Mouse (Mus musculus) small intestine, adult 10 weeks (tissue): ENCODE results near the gene Mllt11. TPM values are rescaled to one million over a fixed set of nuclear protein-coding genes. Genes with fewer than 3 reads are reported as not detected.

ENCODE experiments used
- polyA plus RNA-seq: library from polyadenylated mRNA; stranded (reverse); fragments of 350-450 nt; fragmentation: Illumina TruSeq; extraction: RNeasy Lipid Tissue Mini Kit (QIAGEN cat#74804); gene quantifications from one replicate; pipeline ENCODE4 v1.2.3, GENCODE M21; 2014; ENCODE audit warnings: low replicate concordance

Mllt11 gene
- polyA plus RNA-seq, result 47.6 TPM

GRCm38 (mm10) chr3:95231298-95232221 lies at the start of gene Mllt11:
Gene Mllt11 (minus strand): TSS chr3:95232171.

GRCm38 (mm10) chr3:95281216-95282126 lies 49.5 kb upstream of the Mllt11 start, which contains the start of the genes Mindy1 and Prune1:
Gene Mindy1 (plus strand): TSS chr3:95281345.
Gene Prune1 (minus strand): TSS chr3:95282076.

GRCm38 (mm10) chr3:95250783-95251424 lies 18.9 kb upstream of the Mllt11 start, which contains the start of gene Bnipl:
Gene Bnipl (minus strand): TSS chr3:95251193.

GRCm38 (mm10) chr3:95241498-95241897 lies 9.5 kb upstream of the Mllt11 start, which contains the start of gene Gm128:
Gene Gm128 (minus strand): TSS chr3:95241598.

GRCm38 (mm10) chr3:95228148-95228893 lies 3.6 kb downstream of the Mllt11 start, which contains the start of gene Cdc42se1:
Gene Cdc42se1 (plus strand): TSS chr3:95228732.

GRCm38 (mm10) chr3:95217255-95218134 lies 14.5 kb downstream of the Mllt11 start, which contains the start of gene Gabpb2:
Gene Gabpb2 (minus strand): TSS chr3:95217916.

Other genes starting within 250 kb of the Mllt11 start
- gene Zfp687, start 216.7 kb downstream of the Mllt11 start, polyA plus RNA-seq, result 4.2 TPM
- 5.5 TPM for gene Psmd4, start 189.6 kb downstream of the Mllt11 start, polyA plus RNA-seq
- 13.7 TPM for gene Pip5k1a, start 125.2 kb downstream of the Mllt11 start, polyA plus RNA-seq
- gene Vps72, start 121.1 kb downstream of the Mllt11 start, polyA plus RNA-seq, result 13.3 TPM
- not detected for gene Tmod4, start 107.7 kb downstream of the Mllt11 start, polyA plus RNA-seq
- gene Scnm1, start 98.2 kb downstream of the Mllt11 start, polyA plus RNA-seq, result 15.3 TPM
- 1.7 TPM for gene Lysmd1, start 98.1 kb downstream of the Mllt11 start, polyA plus RNA-seq
- gene Tnfaip8l2, start 89.8 kb downstream of the Mllt11 start, polyA plus RNA-seq, result not detected
- not detected for gene Sema6c, start 71.7 kb downstream of the Mllt11 start, polyA plus RNA-seq
- gene Gabpb2, start 14.3 kb downstream of the Mllt11 start, polyA plus RNA-seq, result 28.0 TPM
- 14.9 TPM for gene Cdc42se1, start 3.4 kb downstream of the Mllt11 start, polyA plus RNA-seq
- not detected for gene Gm128, start 9.4 kb upstream of the Mllt11 start, polyA plus RNA-seq
- gene Bnipl, start 19.0 kb upstream of the Mllt11 start, polyA plus RNA-seq, result not detected
- gene Mindy1, start 49.2 kb upstream of the Mllt11 start, polyA plus RNA-seq, result 44.0 TPM
- 4.0 TPM for gene Prune1, start 49.9 kb upstream of the Mllt11 start, polyA plus RNA-seq
- gene Anxa9, start 75.0 kb upstream of the Mllt11 start, polyA plus RNA-seq, result 0.22 TPM
- gene Cers2, start 82.6 kb upstream of the Mllt11 start, polyA plus RNA-seq, result 143 TPM
- 10.7 TPM for gene Setdb1, start 125.0 kb upstream of the Mllt11 start, polyA plus RNA-seq
- gene 4930558C23Rik, start 170.7 kb upstream of the Mllt11 start, polyA plus RNA-seq, result not detected
- gene Arnt, start 202.2 kb upstream of the Mllt11 start, polyA plus RNA-seq, result 38.0 TPM